Mouse (Mus musculus) testis, adult 2 months (tissue): ENCODE data around the gene Pard6b.

Experiments
- CTCF ChIP-seq: fragments of 200-500 bp; IDR thresholded peaks from 2 replicates; pipeline ENCODE4 v1.5.1; 2012; ENCODE audit warnings: low read depth, mild to moderate bottlenecking, inconsistent platforms, low read length, moderate library complexity; ENCODE audit not compliant: control insufficient read depth, insufficient read depth, insufficient replicate concordance
- POLR2A ChIP-seq: fragments of 200-500 bp; IDR thresholded peaks from 2 replicates; pipeline ENCODE4 v1.6.1; 2012; ENCODE audit warnings: low read depth, mild to moderate bottlenecking, inconsistent platforms, low read length, moderate library complexity; ENCODE audit not compliant: control insufficient read depth

GRCm38 (mm10) chr2:168049002-168049635 is 31.7 kb upstream of the Pard6b start:
- no peak for TF ChIP-seq POLR2A
- TF ChIP-seq CTCF: no peak
